Mouse (Mus musculus) CH12.LX (cell line): ENCODE data around the gene Taar5.

Experiments used
- CTCF ChIP-seq, 2 experiments: IDR thresholded peaks in 1 of 2; conservative IDR thresholded peaks in 1 of 2; 2 replicates each; pipeline ENCODE4 v1.5.1; 2011 to 2012; ENCODE audit warnings: low read depth in 2 of 2, low read length in 2 of 2, improper control_type of control experiment in 1 of 2, inconsistent platforms in 1 of 2, mild to moderate bottlenecking in 1 of 2, moderate library complexity in 1 of 2
- HCFC1 ChIP-seq: IDR thresholded peaks from 2 replicates; pipeline ENCODE4 v1.6.1; 2012; ENCODE audit warnings: low read depth, mild to moderate bottlenecking, inconsistent platforms, low read length, improper control_type of control experiment
- JUND ChIP-seq: conservative IDR thresholded peaks from 2 replicates; pipeline ENCODE4 v1.6.1; 2011; ENCODE audit warnings: low read depth, low read length, improper control_type of control experiment
- KAT2A ChIP-seq: IDR thresholded peaks from 2 replicates; pipeline ENCODE4 v1.6.1; 2012; ENCODE audit warnings: low read length, improper control_type of control experiment, inconsistent platforms; ENCODE audit not compliant: insufficient replicate concordance
- MAFK ChIP-seq: IDR thresholded peaks from 2 replicates; pipeline ENCODE4 v1.6.1; 2011; ENCODE audit warnings: low read length, improper control_type of control experiment; ENCODE audit not compliant: insufficient replicate concordance
- MAX ChIP-seq: IDR thresholded peaks from 2 replicates; pipeline ENCODE4 v1.6.1; 2011; ENCODE audit warnings: low read length, improper control_type of control experiment
- POLR2A ChIP-seq: IDR thresholded peaks from 2 replicates; pipeline ENCODE4 v1.6.1; 2011; ENCODE audit warnings: low read depth, mild to moderate bottlenecking, improper control_type of control experiment, low read length
- POLR2AphosphoS2 ChIP-seq: IDR thresholded peaks from 2 replicates; pipeline ENCODE4 v1.6.1; 2011; ENCODE audit warnings: low read depth, low read length, improper control_type of control experiment
- SMC3 ChIP-seq: IDR thresholded peaks from 2 replicates; pipeline ENCODE4 v1.6.1; 2011; ENCODE audit warnings: low read depth, low read length, improper control_type of control experiment
- TBP ChIP-seq: conservative IDR thresholded peaks from 2 replicates; pipeline ENCODE4 v1.6.1; 2011; ENCODE audit warnings: low read depth, low read length, improper control_type of control experiment
- UBTF ChIP-seq: IDR thresholded peaks from 2 replicates; pipeline ENCODE4 v1.6.1; 2012; ENCODE audit warnings: low read depth, mild to moderate bottlenecking, inconsistent platforms, low read length, improper control_type of control experiment, moderate library complexity

DNA sequence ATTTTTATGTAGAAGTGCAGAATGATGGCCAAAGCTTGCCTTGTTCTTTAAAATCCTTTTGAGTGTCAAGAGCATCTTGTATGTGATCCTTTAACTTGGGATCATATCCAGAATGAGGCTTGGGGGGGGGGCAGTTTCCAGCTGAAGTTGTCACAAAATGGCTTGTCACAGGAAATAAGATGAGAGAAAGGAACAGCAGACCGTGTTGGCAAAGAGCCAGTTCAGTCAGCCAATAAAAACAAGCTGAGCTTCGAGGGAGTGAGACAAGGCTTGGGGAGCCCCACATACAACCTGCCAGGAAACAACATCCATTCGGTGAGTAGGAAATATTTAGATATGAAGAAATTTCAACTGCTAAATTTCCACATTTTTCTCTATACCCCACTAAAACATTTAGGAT lies 7.1 kb upstream of the Taar5 start:
- TF ChIP-seq UBTF (no peak), CTCF (conservative IDR thresholded peaks at IDR 0.05 in 1 of 2, IDR thresholded peaks at IDR 0.05 in 1 of 2; ENCODE audit: low read depth in 2 of 2, low read length in 2 of 2) (no peak), JUND (no peak), MAFK (no peak), MAX (no peak), KAT2A (no peak), SMC3 (no peak), HCFC1 (no peak), POLR2AphosphoS2 (no peak), POLR2A (no peak), TBP (no peak)
